Mouse (Mus musculus) kidney, postnatal 4 days (tissue): ENCODE measurements at regions not wholly inside any gene's neighbourhood (a gene's known extent, or its start where the extent isn't known, plus 50 kb on each side); places are given as distances from the start of the nearest gene placed in this dataset.
A peak's percentile ranks its signal among the peaks of the same experiment; 100 is the strongest.

Experiments
- DNase-seq, 2 experiments: peaks; one replicate each; pipeline ENCODE4 v3.0.0; 2021; ENCODE audit warnings: mixed read lengths in 2 of 2

GRCm38 (mm10) chr2:163138688-163139385 lies 51.2 kb upstream of the Gtsf1l start:
- no peak for DNase-seq

GRCm38 (mm10) chr2:163142762-163143388 lies 55.2 kb upstream of the Gtsf1l start:
- peak in 1 of 2 experiments; percentile 12 for DNase-seq

- DNase-seq = no peak
Measured at GRCm38 (mm10) chr2:163143413-163143812, 55.8 kb upstream of the Gtsf1l start.

GRCm38 (mm10) chr2:163146001-163146400 lies 56.9 kb upstream of the Tox2 start:
- DNase-seq = peak in 1 of 2 experiments; percentile 26

- no peak for DNase-seq
Measured at GRCm38 (mm10) chr2:163146481-163146880, 56.4 kb upstream of the Tox2 start.

GRCm38 (mm10) chr2:163147381-163147780 lies 55.5 kb upstream of the Tox2 start:
- DNase-seq = no peak

GRCm38 (mm10) chr2:163151016-163151415 lies 51.9 kb upstream of the Tox2 start:
- no peak for DNase-seq

GRCm38 (mm10) chr2:163152340-163153033 lies 50.4 kb upstream of the Tox2 start:
- DNase-seq = peak; percentile 44 to 59
